Mouse (Mus musculus) forebrain, embryonic 14.5 days (tissue): ENCODE data around the gene Paf1. TPM values are rescaled to one million over a fixed set of nuclear protein-coding genes. Genes with fewer than 3 reads are reported as not detected.
A peak's percentile ranks its signal among the peaks of the same experiment; 100 is the strongest.

Experiments used
- ATAC-seq: fragments of 200-750 bp; cut with Nextera tagmentation; 2 replicates; pipeline ENCODE4 v1.8.0; 2017; ENCODE audit warnings: mild to moderate bottlenecking, moderate library complexity
- DNase-seq: peaks from one replicate; pipeline ENCODE4 v3.0.0-alpha.2; 2015; ENCODE audit warnings: low spot score
- H3K27ac ChIP-seq: fragments of 300-500 bp; sonication (generic); 2 replicates; pipeline ENCODE4 v1.5.1; 2014; ENCODE audit warnings: low read depth, mild to moderate bottlenecking, control low read depth, low read length, moderate library complexity
- H3K27me3 ChIP-seq: fragments of 300-500 bp; sonication (generic); replicated peaks from 2 replicates; pipeline ENCODE4 v1.6.1; 2014; ENCODE audit warnings: low read length, control low read depth, mixed read lengths; ENCODE audit not compliant: control insufficient read depth, insufficient read depth
- H3K36me3 ChIP-seq: fragments of 300-500 bp; sonication (generic); 2 replicates; pipeline ENCODE4 v1.6.1; 2014; ENCODE audit warnings: low read length, control low read depth; ENCODE audit not compliant: control insufficient read depth, insufficient read depth
- H3K4me1 ChIP-seq: fragments of 300-500 bp; sonication (generic); 2 replicates; pipeline ENCODE4 v1.6.1; 2014; ENCODE audit warnings: antibody characterized with exemption, low read length, control low read depth; ENCODE audit not compliant: control insufficient read depth, insufficient read depth
- H3K4me2 ChIP-seq: fragments of 300-500 bp; sonication (generic); 2 replicates; pipeline ENCODE4 v1.6.1; 2014; ENCODE audit warnings: mild to moderate bottlenecking, control low read depth, low read length
- H3K4me3 ChIP-seq: fragments of 300-500 bp; sonication (generic); 2 replicates; pipeline ENCODE4 v1.5.1; 2014; ENCODE audit warnings: low read depth, low read length, control low read depth
- H3K9ac ChIP-seq: fragments of 300-500 bp; sonication (generic); 2 replicates; pipeline ENCODE4 v1.6.1; 2014; ENCODE audit warnings: mild to moderate bottlenecking, low read length, control low read depth, moderate library complexity
- H3K9me3 ChIP-seq: fragments of 300-500 bp; sonication (generic); replicated peaks from 2 replicates; pipeline ENCODE4 v1.6.1; 2016; ENCODE audit warnings: low read length, control low read depth, mixed read lengths; ENCODE audit not compliant: control insufficient read depth
- WGBS: fragments of 180-500 bp; shearing (Covaris S2); extraction: QIAGEN DNeasy Blood & Tissue Kit; methylation state at CpG from one replicate; pipeline ENCODE4 v1.1.7; 2014; 5-methylcytosine and 5-hydroxymethylcytosine counted together
- polyA plus RNA-seq: library from polyadenylated mRNA; unstranded; fragments of >200 nt; fragmentation: Nextera tagmentation; extraction: Ambion mirVana; gene quantifications from 2 replicates; pipeline ENCODE4 v1.2.1, GENCODE M21; 2014

Gene Paf1
- polyA plus RNA-seq, 1 experiment from 2014 or later, result 59.3 TPM

DNA sequence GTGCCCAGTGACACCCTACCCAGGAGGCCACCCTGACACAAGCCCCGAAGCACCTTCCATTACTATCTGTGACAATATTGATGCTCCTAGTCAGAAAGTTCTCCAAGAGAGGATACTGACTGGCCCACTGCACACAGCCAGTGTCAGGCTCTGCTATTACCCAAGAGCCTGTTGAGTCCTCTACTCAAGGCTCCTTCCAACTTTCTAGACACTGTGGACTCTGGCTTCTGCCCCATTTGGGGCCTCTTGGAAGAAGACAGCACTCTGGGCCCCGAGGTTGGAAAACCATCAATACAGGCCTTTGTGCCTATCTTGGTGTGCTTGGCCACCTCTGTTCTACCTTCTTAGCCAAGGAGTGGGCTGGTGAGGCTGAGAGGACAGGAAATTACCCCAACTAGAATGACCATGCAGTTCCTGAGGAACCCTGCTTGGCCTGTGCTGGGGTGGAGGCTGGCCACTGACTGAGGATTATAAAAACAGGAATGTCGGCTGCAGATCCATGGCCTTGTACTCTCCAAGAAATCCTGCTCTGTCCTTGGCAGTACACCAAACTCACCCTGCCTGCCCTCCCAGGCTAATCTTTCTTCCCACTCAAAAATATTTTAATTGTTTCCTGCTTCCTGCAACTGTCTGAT lies 18.2 kb downstream of the Paf1 start:
- no peaks in the 10 kb centered on the region for H3K4me1 ChIP-seq
- ATAC-seq (no peak), DNase-seq (no peak)
- no peak overlapping the region for H3K9ac ChIP-seq
- no peak overlapping the region for H3K27ac ChIP-seq
- no peak overlapping the region for H3K4me3 ChIP-seq
- H3K36me3 ChIP-seq, result peaks cover 83% of the 10 kb centered on the region
- H3K9me3 ChIP-seq, result no peaks in the 10 kb centered on the region
- H3K27me3 ChIP-seq, result no peaks in the 10 kb centered on the region
- 89% methylated on average over 3 of the region's 3 CpGs for WGBS
- H3K4me2 ChIP-seq, result no peak overlapping the region

DNA sequence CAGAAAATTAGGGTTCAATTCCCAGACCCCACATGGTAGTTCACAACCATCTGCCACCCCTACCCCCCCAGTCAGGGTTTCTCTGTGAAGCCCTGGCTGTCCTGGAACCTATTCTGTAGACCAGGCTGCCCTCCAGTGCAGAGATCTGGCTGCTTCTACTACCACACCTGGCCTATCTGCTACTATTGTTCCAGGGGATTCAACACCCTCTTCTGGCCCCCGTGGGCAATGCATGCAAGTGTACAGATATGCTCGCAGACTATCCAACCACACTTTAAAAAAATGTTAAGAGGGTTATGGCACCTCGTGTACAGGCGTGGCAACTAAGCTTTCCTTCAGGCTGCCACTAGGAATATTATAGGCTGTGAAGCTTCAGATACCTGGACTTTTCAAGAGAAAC lies 20.1 kb downstream of the Paf1 start:
- H3K9me3 ChIP-seq, result no peaks in the 10 kb centered on the region
- H3K27ac ChIP-seq, result no peak overlapping the region
- no peak overlapping the region for H3K9ac ChIP-seq
- WGBS, result 87% methylated on average over 4 of the region's 4 CpGs
- H3K4me1 ChIP-seq, result no peaks in the 10 kb centered on the region
- peaks cover 81% of the 10 kb centered on the region for H3K36me3 ChIP-seq
- no peaks in the 10 kb centered on the region for H3K27me3 ChIP-seq
- ATAC-seq (no peak), DNase-seq (no peak)
- H3K4me3 ChIP-seq, result no peak overlapping the region
- H3K4me2 ChIP-seq, result no peak overlapping the region

DNA sequence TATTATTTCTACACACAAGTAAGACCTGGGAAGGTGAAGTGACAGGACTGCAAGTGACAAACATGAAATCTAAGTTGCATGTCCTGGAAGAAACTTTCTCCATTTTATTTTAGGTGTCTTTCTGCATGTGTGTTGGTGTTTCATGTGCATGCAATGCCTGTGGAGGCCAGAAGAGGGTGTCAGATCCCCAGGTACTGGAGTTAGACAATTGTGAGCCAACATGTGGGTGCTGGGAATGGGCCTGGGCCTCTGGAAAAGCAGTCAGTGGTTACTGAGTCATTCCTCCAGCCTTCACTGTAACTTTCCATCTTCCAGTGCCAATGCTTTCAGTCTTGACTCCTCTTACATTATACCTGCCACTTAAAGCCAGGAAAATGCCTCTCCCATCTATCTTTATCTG lies 24.6 kb downstream of the Paf1 start:
- Histone ChIP-seq H3K4me1 (no peaks in the 10 kb centered on the region), H3K9ac (no peak overlapping the region), H3K4me2 (no peak overlapping the region), H3K27ac (no peak overlapping the region), H3K36me3 (peaks cover 86% of the 10 kb centered on the region), H3K9me3 (no peaks in the 10 kb centered on the region), H3K27me3 (no peaks in the 10 kb centered on the region), H3K4me3 (no peak overlapping the region)
- ATAC-seq (no peak), DNase-seq (no peak)

DNA sequence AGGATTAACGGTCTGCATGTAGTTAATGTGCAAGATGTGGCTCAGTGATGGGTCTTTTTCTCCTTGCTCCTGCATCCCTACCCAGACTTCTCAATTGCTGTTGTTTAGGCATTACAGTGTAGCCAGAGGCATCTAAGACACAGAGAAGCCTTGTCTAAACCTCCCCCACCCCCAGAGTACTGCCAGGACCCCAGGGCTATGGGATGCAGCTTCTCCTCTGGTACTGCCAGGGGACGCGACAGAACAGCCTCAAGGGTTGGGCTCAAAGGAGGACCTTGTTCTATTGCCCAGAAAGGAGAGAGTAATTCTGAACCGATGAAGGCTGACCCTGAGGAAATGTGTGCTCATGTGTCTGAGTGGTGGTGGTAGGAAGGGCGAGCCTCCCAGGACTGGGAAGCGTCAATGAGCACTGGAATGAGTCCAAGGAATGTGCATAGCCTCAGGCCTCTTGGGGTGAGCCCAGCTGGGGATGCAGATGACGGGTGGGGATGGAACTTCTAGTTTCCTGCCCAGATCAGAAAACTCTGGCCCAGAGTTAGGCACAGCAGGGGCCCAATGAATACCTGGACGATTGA lies 25.4 kb downstream of the Paf1 start:
- no peak for ATAC-seq
- Histone ChIP-seq H3K4me2 (no peak overlapping the region), H3K27ac (no peak overlapping the region), H3K9ac (no peak overlapping the region), H3K4me1 (no peaks in the 10 kb centered on the region), H3K27me3 (no peaks in the 10 kb centered on the region), H3K36me3 (peaks cover 86% of the 10 kb centered on the region), H3K4me3 (no peak overlapping the region), H3K9me3 (no peaks in the 10 kb centered on the region)
- 71% methylated on average over 8 of the region's 8 CpGs for WGBS
- DNase-seq, result peak; percentile 12

DNA sequence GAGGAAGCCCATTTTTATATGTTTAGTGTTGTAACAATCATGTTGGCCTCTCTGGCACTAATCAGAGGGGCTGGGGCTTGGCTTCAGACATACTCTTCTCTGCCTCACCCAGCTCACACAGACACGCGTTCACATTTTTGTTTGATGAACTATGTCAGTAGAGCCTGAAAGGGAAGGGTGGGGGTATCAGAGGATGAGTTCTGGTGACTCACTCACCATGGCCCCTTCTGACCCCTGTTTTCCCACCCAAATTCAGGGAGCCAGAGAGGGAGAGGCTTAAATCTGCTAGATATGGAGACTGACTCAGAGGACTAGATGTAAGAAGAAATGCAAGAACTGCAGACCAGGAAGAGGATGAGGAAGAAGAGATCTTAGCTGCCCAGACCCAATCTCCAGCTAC lies 26.7 kb downstream of the Paf1 start:
- no peaks in the 10 kb centered on the region for H3K9me3 ChIP-seq
- H3K36me3 ChIP-seq, result peaks cover 78% of the 10 kb centered on the region
- no peaks in the 10 kb centered on the region for H3K27me3 ChIP-seq
- H3K4me1 ChIP-seq, result no peaks in the 10 kb centered on the region
- H3K27ac ChIP-seq, result no peak overlapping the region
- ATAC-seq, result no peak
- H3K4me2 ChIP-seq, result no peak overlapping the region
- no peak for DNase-seq
- 98% methylated on average over 2 of the region's 2 CpGs for WGBS
- no peak overlapping the region for H3K9ac ChIP-seq
- no peak overlapping the region for H3K4me3 ChIP-seq

GRCm38 (mm10) chr7:28423018-28423417 lies 30.3 kb downstream of the Paf1 start:
- Histone ChIP-seq H3K9me3 (no peaks in the 10 kb centered on the region), H3K27me3 (no peaks in the 10 kb centered on the region), H3K4me3 (no peak overlapping the region), H3K36me3 (peaks cover 60% of the 10 kb centered on the region), H3K4me2 (no peak overlapping the region), H3K4me1 (no peaks in the 10 kb centered on the region), H3K27ac (no peak overlapping the region), H3K9ac (no peak overlapping the region)
- no peak for ATAC-seq
- DNase-seq, result no peak
- WGBS, result 96% methylated on average over 1 of the region's 1 CpGs

- Histone ChIP-seq H3K9me3 (no peaks in the 10 kb centered on the region), H3K4me2 (no peak overlapping the region), H3K36me3 (peaks cover 28% of the 10 kb centered on the region), H3K4me3 (no peak overlapping the region), H3K9ac (no peak overlapping the region), H3K27ac (no peak overlapping the region), H3K4me1 (no peaks in the 10 kb centered on the region; the same call in 1 of the 2 replicates), H3K27me3 (no peaks in the 10 kb centered on the region)
- DNase-seq (no peak), ATAC-seq (no peak)
These were observed 35.0 kb downstream of the Paf1 start for GRCm38 (mm10) chr7:28427738-28428137.

GRCm38 (mm10) chr7:28430512-28430911 lies 37.8 kb downstream of the Paf1 start:
- H3K36me3 ChIP-seq, result peaks cover 27% of the 10 kb centered on the region
- peaks cover 11% of the 10 kb centered on the region for H3K4me1 ChIP-seq
- H3K27me3 ChIP-seq, result no peaks in the 10 kb centered on the region
- ATAC-seq, result no peak
- WGBS, result 87% methylated on average over 1 of the region's 1 CpGs
- no peak overlapping the region for H3K27ac ChIP-seq
- H3K9ac ChIP-seq, result no peak overlapping the region
- no peak overlapping the region for H3K4me3 ChIP-seq
- H3K9me3 ChIP-seq, result no peaks in the 10 kb centered on the region
- no peak for DNase-seq
- no peak overlapping the region for H3K4me2 ChIP-seq

DNA sequence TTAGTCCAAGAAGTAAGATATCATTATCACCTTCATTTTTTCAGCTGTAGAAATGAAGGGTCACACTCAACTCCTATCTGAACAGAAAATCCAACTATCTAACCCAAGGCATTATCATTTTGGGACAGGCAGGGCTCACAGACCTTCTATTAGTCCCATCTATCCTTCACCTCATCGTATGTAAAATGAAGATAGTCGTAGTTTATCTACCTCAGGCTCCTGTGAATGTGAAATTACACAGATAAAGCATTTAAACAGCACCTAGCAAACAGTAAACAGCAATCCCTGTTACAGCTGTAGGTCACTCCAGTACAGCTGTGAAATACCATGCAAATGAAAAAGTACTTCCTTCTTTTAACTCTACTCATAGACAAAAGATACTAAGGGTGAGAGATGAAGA lies 39.5 kb downstream of the Paf1 start:
- Histone ChIP-seq H3K4me3 (no peak overlapping the region), H3K4me2 (no peak overlapping the region), H3K9me3 (no peaks in the 10 kb centered on the region), H3K36me3 (peaks cover 24% of the 10 kb centered on the region), H3K27ac (no peak overlapping the region), H3K4me1 (peaks cover 11% of the 10 kb centered on the region), H3K9ac (no peak overlapping the region), H3K27me3 (no peaks in the 10 kb centered on the region)
- WGBS, result 96% methylated on average over 2 of the region's 2 CpGs
- ATAC-seq (no peak), DNase-seq (no peak)
